Mouse (Mus musculus) stomach, adult 2 months (tissue): ENCODE data around the gene Actl10. TPM values are rescaled to one million over a fixed set of nuclear protein-coding genes. Genes with fewer than 3 reads are reported as not detected.

Experiments used
- polyA plus RNA-seq: library from polyadenylated mRNA; depleted of rRNA; stranded (reverse); fragments of >200 nt; gene quantifications from 2 replicates; pipeline ENCODE4 v1.2.3, GENCODE M21; 2012; rRNA removed

Gene Actl10
- polyA plus RNA-seq = 0.04 and 0.14 TPM in 2 replicates

GRCm38 (mm10) chr2:154551476-154551875 is at the start of gene Actl10:
TSS of gene Actl10 (plus strand) at chr2:154551776.

GRCm38 (mm10) chr2:154546711-154547110 is 4.9 kb upstream of the Actl10 start, which contains the start of gene 1700003F12Rik:
TSS of gene 1700003F12Rik (plus strand) at chr2:154547085.

GRCm38 (mm10) chr2:154558264-154559039 is 6.9 kb downstream of the Actl10 start, which contains the start of gene Necab3:
TSS of gene Necab3 (minus strand) at chr2:154558890.

GRCm38 (mm10) chr2:154569836-154570286 is 18.3 kb downstream of the Actl10 start, which contains the start of gene E2f1:
TSS of gene E2f1 (minus strand) at chr2:154569892.

Other genes starting within 250 kb of the Actl10 start
- not detected in 2 replicates for gene Bpifb9b, start 244.5 kb upstream of the Actl10 start, polyA plus RNA-seq
- gene Cdk5rap1, start 178.8 kb upstream of the Actl10 start, polyA plus RNA-seq = 2.3 and 3.1 TPM in 2 replicates
- gene Snta1, start 143.7 kb upstream of the Actl10 start, polyA plus RNA-seq = 16.3 and 20.8 TPM in 2 replicates
- 3.4 and 4.7 TPM in 2 replicates for gene Cbfa2t2, start 115.3 kb upstream of the Actl10 start, polyA plus RNA-seq
- 0.65 TPM in 1 of 2 replicates, not detected in the other for gene 1700003F12Rik, start 4.7 kb upstream of the Actl10 start, polyA plus RNA-seq
- 0.08 and 0.11 TPM in 2 replicates for gene Necab3, start 7.1 kb downstream of the Actl10 start, polyA plus RNA-seq
- gene E2f1, start 18.1 kb downstream of the Actl10 start, polyA plus RNA-seq = 2.6 and 3.6 TPM in 2 replicates
- gene Pxmp4, start 51.9 kb downstream of the Actl10 start, polyA plus RNA-seq = 31.1 and 40.7 TPM in 2 replicates
- gene Zfp341, start 61.5 kb downstream of the Actl10 start, polyA plus RNA-seq = 2.7 and 2.8 TPM in 2 replicates
- gene 4930519P11Rik, start 61.7 kb downstream of the Actl10 start, polyA plus RNA-seq = 0.63 TPM in 2 replicates
- 32.9 and 39.2 TPM in 2 replicates for gene Chmp4b, start 99.9 kb downstream of the Actl10 start, polyA plus RNA-seq
- gene Gm14214, start 218.3 kb downstream of the Actl10 start, polyA plus RNA-seq = not detected in 2 replicates
- 66.9 and 107 TPM in 2 replicates for gene Raly, start 239.3 kb downstream of the Actl10 start, polyA plus RNA-seq
- gene a, start 239.6 kb downstream of the Actl10 start, polyA plus RNA-seq = 0.21 TPM in 1 of 2 replicates, not detected in the other